Mouse (Mus musculus): ENCODE measurements at regions not wholly inside any gene's neighbourhood (a gene's known extent, or its start where the extent isn't known, plus 50 kb on each side); places are given as distances from the start of the nearest gene placed in this dataset.
A peak's percentile ranks its signal among the peaks of the same experiment; 100 is the strongest.

DNA sequence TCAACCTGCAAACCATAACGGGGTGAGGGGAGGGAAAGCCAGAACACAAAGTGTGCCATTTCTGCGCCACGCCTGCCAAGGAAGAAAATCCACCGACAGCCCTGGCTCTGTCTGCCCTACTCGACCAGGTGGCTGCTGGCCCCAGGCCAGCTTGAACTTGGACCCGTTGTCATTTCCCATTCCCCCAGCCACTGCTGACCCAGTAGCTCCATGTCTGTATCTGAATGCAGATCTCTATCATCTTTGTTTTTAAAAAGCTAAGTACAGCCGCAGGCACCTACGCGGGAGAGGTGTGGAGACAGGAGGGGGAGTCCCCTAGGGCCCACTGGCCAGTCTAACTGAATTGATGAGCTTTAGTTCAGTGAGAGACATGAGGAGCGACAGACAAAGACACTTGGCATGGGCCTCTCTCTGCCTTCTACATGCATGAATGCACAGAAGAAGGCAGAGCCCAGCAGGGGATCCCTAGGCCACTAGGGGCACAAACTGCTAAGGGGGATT lies 439.1 kb downstream of the Prdm2 start:
- peak; percentile 61 for DNase-seq
- H3K27me3 ChIP-seq (ENCODE audit: control insufficient read depth, insufficient read depth, low read length): no peaks in the 10 kb centered on the region
- 15% methylated on average over 10 of the region's 10 CpGs for WGBS
- no peaks in the 10 kb centered on the region for H3K36me3 ChIP-seq (ENCODE audit: control insufficient read depth, insufficient read depth, low read length)
- H3K4me3 ChIP-seq (replicated peaks; ENCODE audit: low read depth, low read length): no peak overlapping the region
- peak overlapping the region; percentile 3; the same call in 1 of the 2 replicates for H3K4me2 ChIP-seq (ENCODE audit: low read length)
- H3K9ac ChIP-seq (replicated peaks; ENCODE audit: low read length): no peak overlapping the region; the same call in 1 of the 2 replicates
- peaks cover 43% of the 10 kb centered on the region for H3K4me1 ChIP-seq (ENCODE audit: control insufficient read depth, insufficient read depth, low read length)
- ATAC-seq (ENCODE audit: low FRiP score, low TSS enrichment): peak; percentile 28; the same call in 1 of the 2 replicates
- H3K27ac ChIP-seq (replicated peaks; ENCODE audit: low read depth, low read length): peak overlapping the region; percentile 74
- no peaks in the 10 kb centered on the region for H3K9me3 ChIP-seq (ENCODE audit: control insufficient read depth, low read length)

DNA sequence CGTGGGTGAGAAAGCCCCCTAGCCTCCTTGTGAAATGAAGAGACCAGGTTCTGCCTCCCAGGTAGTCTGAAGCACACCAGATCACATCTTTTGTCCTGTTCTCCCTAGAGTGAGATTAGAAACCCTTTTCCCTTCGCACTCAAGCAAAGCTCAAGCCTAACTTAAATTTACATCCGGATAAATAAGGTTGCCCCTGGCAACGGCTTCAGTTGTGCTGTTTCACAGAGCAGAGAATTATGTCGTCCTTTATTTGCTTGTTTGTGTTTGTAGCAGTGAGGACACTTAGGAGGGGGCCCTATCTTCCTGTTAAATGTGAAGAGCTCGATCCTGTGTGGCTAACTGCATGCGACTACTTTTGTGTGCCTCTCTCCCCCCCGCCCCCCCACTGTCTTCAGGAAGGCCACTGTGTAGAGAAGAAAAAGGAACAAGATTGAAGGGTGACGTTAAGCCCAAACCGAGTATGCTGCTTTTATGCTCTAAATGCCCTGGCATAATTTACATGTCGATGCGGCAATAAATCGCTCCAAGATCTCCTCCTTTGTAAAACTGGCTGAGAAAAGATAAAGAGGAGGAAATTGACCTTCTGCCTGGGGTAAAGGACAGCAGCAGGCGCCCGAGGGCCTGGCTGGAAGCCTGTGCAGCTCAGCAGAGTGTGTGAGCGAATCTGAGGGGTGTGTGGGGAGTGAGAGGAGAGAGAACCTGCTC lies 439.9 kb downstream of the Prdm2 start:
- WGBS: 1% methylated on average over 16 of the region's 16 CpGs
- H3K9me3 ChIP-seq (ENCODE audit: control insufficient read depth, low read length): no peaks in the 10 kb centered on the region
- peaks cover 43% of the 10 kb centered on the region for H3K4me1 ChIP-seq (ENCODE audit: control insufficient read depth, insufficient read depth, low read length)
- no peak overlapping the region for H3K4me3 ChIP-seq (replicated peaks; ENCODE audit: low read depth, low read length)
- H3K36me3 ChIP-seq (ENCODE audit: control insufficient read depth, insufficient read depth, low read length): no peaks in the 10 kb centered on the region
- H3K27ac ChIP-seq (replicated peaks; ENCODE audit: low read depth, low read length): peak overlapping the region; percentile 74
- no peak overlapping the region for H3K9ac ChIP-seq (replicated peaks; ENCODE audit: low read length)
- DNase-seq: peak; percentile 81
- ATAC-seq (ENCODE audit: low FRiP score, low TSS enrichment): peak; percentile 56
- no peaks in the 10 kb centered on the region for H3K27me3 ChIP-seq (ENCODE audit: control insufficient read depth, insufficient read depth, low read length)
- H3K4me2 ChIP-seq (ENCODE audit: low read length): peak overlapping the region; percentile 3; the same call in 1 of the 2 replicates

GRCm38 (mm10) chr4:142771520-142772150 lies 441.2 kb downstream of the Prdm2 start:
- DNase-seq: peak; percentile 31
- WGBS: 11% methylated on average over 6 of the region's 6 CpGs

DNA sequence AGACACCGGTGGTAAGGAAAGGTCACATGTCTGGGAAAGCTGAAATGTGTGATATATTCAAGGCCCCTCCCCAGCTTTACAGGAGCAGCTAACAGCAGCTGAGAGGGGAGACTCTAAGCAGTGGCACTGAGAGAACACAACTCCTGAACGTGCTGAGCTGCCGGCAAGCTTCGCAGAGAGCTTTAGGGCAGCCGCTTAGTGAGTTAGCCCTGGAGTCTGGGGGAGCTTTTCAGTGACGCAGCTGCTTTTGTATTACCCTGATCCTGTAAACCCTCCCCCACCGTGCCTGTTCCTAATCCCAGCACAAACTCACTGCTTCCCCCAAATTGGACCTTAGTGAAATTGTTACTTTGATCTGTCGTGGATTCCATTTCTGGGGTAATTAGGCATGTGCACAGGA lies 442.6 kb downstream of the Prdm2 start:
- Histone ChIP-seq H3K4me2 (ENCODE audit: low read length) (peak overlapping the region; percentile 14; the same call in 1 of the 2 replicates), H3K27me3 (ENCODE audit: control insufficient read depth, insufficient read depth, low read length) (no peaks in the 10 kb centered on the region), H3K27ac (replicated peaks; ENCODE audit: low read depth, low read length) (0 out of 2 replicates have a peak overlapping the region, but pooled peaks have one; percentile 10), H3K9me3 (ENCODE audit: control insufficient read depth, low read length) (no peaks in the 10 kb centered on the region), H3K9ac (replicated peaks; ENCODE audit: low read length) (no peak overlapping the region; the same call in 1 of the 2 replicates), H3K36me3 (ENCODE audit: control insufficient read depth, insufficient read depth, low read length) (no peaks in the 10 kb centered on the region), H3K4me3 (replicated peaks; ENCODE audit: low read depth, low read length) (no peak overlapping the region), H3K4me1 (ENCODE audit: control insufficient read depth, insufficient read depth, low read length) (peaks cover 43% of the 10 kb centered on the region)
- DNase-seq (peak; percentile 76), ATAC-seq (ENCODE audit: low FRiP score, low TSS enrichment) (no peak; the same call in 1 of the 2 replicates)
- under 1% methylated on average over 8 of the region's 8 CpGs for WGBS

More at GRCm38 (mm10) chr4:142771520-142772150, 441.2 kb downstream of the Prdm2 start:
- Histone ChIP-seq H3K4me1 (ENCODE audit: control insufficient read depth, insufficient read depth, low read length) (peaks cover 43% of the 10 kb centered on the region), H3K27ac (replicated peaks; ENCODE audit: low read depth, low read length) (peak overlapping the region; percentile 39), H3K4me3 (replicated peaks; ENCODE audit: low read depth, low read length) (no peak overlapping the region), H3K27me3 (ENCODE audit: control insufficient read depth, insufficient read depth, low read length) (no peaks in the 10 kb centered on the region), H3K9ac (replicated peaks; ENCODE audit: low read length) (no peak overlapping the region), H3K36me3 (ENCODE audit: control insufficient read depth, insufficient read depth, low read length) (no peaks in the 10 kb centered on the region), H3K4me2 (ENCODE audit: low read length) (no peak overlapping the region), H3K9me3 (ENCODE audit: control insufficient read depth, low read length) (no peaks in the 10 kb centered on the region)
- ATAC-seq (ENCODE audit: low FRiP score, low TSS enrichment): no peak

GRCm38 (mm10) chr4:142767665-142768064 lies 445.1 kb downstream of the Prdm2 start:
- peaks cover 28% of the 10 kb centered on the region for H3K4me1 ChIP-seq (ENCODE audit: control insufficient read depth, insufficient read depth, low read length)
- H3K9me3 ChIP-seq (ENCODE audit: control insufficient read depth, low read length): no peaks in the 10 kb centered on the region
- no peak for DNase-seq
- H3K27ac ChIP-seq (replicated peaks; ENCODE audit: low read depth, low read length): no peak overlapping the region
- H3K36me3 ChIP-seq (ENCODE audit: control insufficient read depth, insufficient read depth, low read length): no peaks in the 10 kb centered on the region
- 67% methylated on average over 4 of the region's 4 CpGs for WGBS
- no peaks in the 10 kb centered on the region for H3K27me3 ChIP-seq (ENCODE audit: control insufficient read depth, insufficient read depth, low read length)
- H3K9ac ChIP-seq (replicated peaks; ENCODE audit: low read length): no peak overlapping the region
- H3K4me2 ChIP-seq (ENCODE audit: low read length): no peak overlapping the region
- no peak for ATAC-seq (ENCODE audit: low FRiP score, low TSS enrichment)
- H3K4me3 ChIP-seq (replicated peaks; ENCODE audit: low read depth, low read length): no peak overlapping the region

DNA sequence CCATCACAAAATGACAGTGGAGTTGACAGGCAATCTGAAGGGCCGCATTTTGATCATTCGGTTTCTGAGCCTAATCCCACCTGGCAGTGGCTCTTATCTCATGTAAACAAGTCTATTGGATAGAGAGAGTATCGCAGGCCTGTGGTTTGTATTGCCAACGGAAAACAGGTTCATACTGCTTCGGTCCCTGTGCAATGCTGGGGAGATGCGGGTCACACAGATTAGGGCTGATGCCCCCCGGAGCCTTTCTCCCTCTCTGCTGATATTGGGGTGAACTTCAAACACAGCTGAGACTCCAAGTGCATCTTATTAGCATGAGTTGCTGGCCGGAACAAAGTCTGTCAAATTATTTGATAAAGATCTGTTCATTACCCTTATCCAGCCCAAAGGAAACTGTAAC lies 451.2 kb downstream of the Prdm2 start:
- H3K4me3 ChIP-seq (replicated peaks; ENCODE audit: low read depth, low read length): no peak overlapping the region
- H3K27me3 ChIP-seq (ENCODE audit: control insufficient read depth, insufficient read depth, low read length): no peaks in the 10 kb centered on the region
- H3K4me1 ChIP-seq (ENCODE audit: control insufficient read depth, insufficient read depth, low read length): 0 out of 2 replicates have a peak, but pooled peaks cover 2% of the 10 kb centered on the region
- peak; percentile 35 for DNase-seq
- WGBS: 55% methylated on average over 8 of the region's 8 CpGs
- no peak overlapping the region for H3K9ac ChIP-seq (replicated peaks; ENCODE audit: low read length)
- no peak for ATAC-seq (ENCODE audit: low FRiP score, low TSS enrichment)
- H3K9me3 ChIP-seq (ENCODE audit: control insufficient read depth, low read length): no peaks in the 10 kb centered on the region
- no peaks in the 10 kb centered on the region for H3K36me3 ChIP-seq (ENCODE audit: control insufficient read depth, insufficient read depth, low read length)
- no peak overlapping the region; the same call in 1 of the 2 replicates for H3K27ac ChIP-seq (replicated peaks; ENCODE audit: low read depth, low read length)
- no peak overlapping the region for H3K4me2 ChIP-seq (ENCODE audit: low read length)

- H3K4me1 ChIP-seq (ENCODE audit: control insufficient read depth, insufficient read depth, low read length): 0 out of 2 replicates have a peak, but pooled peaks cover 2% of the 10 kb centered on the region
- no peak overlapping the region for H3K4me3 ChIP-seq (replicated peaks; ENCODE audit: low read depth, low read length)
- 89% methylated on average over 3 of the region's 3 CpGs for WGBS
- H3K9me3 ChIP-seq (ENCODE audit: control insufficient read depth, low read length): no peaks in the 10 kb centered on the region
- no peak overlapping the region for H3K4me2 ChIP-seq (ENCODE audit: low read length)
- H3K27ac ChIP-seq (replicated peaks; ENCODE audit: low read depth, low read length): no peak overlapping the region
- ATAC-seq (ENCODE audit: low FRiP score, low TSS enrichment) (no peak), DNase-seq (no peak)
- H3K27me3 ChIP-seq (ENCODE audit: control insufficient read depth, insufficient read depth, low read length): no peaks in the 10 kb centered on the region
- H3K36me3 ChIP-seq (ENCODE audit: control insufficient read depth, insufficient read depth, low read length): no peaks in the 10 kb centered on the region
- H3K9ac ChIP-seq (replicated peaks; ENCODE audit: low read length): no peak overlapping the region
These were observed 454.7 kb downstream of the Prdm2 start for GRCm38 (mm10) chr4:142758102-142758501.

DNA sequence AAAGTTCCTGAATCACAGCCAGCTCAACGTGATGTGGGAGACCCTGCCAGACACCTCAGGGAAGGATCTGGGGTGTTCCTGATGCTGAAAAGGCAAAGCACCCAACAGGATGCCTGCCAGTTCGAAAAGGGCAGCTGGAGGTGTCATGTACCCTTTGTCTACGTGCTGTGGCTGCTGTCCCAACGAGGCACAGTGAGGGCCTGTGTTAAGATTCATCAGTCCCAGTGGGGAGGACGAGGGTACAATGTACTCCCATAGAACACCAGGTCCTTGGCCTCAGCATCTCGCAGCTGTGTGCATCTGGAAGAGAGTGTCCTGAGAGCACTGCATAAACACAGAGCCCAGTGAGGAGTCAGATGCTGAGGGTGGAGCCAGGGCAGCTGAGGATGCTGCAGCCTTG lies 456.5 kb downstream of the Prdm2 start:
- H3K9ac ChIP-seq (replicated peaks; ENCODE audit: low read length): no peak overlapping the region
- ATAC-seq (ENCODE audit: low FRiP score, low TSS enrichment): no peak
- H3K4me1 ChIP-seq (ENCODE audit: control insufficient read depth, insufficient read depth, low read length): 0 out of 2 replicates have a peak, but pooled peaks cover 2% of the 10 kb centered on the region
- no peaks in the 10 kb centered on the region for H3K36me3 ChIP-seq (ENCODE audit: control insufficient read depth, insufficient read depth, low read length)
- H3K9me3 ChIP-seq (ENCODE audit: control insufficient read depth, low read length): no peaks in the 10 kb centered on the region
- 48% methylated on average over 6 of the region's 6 CpGs for WGBS
- no peak for DNase-seq
- H3K4me2 ChIP-seq (ENCODE audit: low read length): no peak overlapping the region
- H3K27ac ChIP-seq (replicated peaks; ENCODE audit: low read depth, low read length): no peak overlapping the region
- no peak overlapping the region for H3K4me3 ChIP-seq (replicated peaks; ENCODE audit: low read depth, low read length)
- no peaks in the 10 kb centered on the region for H3K27me3 ChIP-seq (ENCODE audit: control insufficient read depth, insufficient read depth, low read length)
